Mouse (Mus musculus): Measurements from ENCODE around the gene Abcg2.
A peak's percentile ranks its signal among the peaks of the same experiment; 100 is the strongest.
"Not testable (repeated sequence)": the region's sequence is repeated elsewhere in the genome, so short reads cannot be mapped to it uniquely, and the experiment has no call there.

The Abcg2 gene

DNA sequence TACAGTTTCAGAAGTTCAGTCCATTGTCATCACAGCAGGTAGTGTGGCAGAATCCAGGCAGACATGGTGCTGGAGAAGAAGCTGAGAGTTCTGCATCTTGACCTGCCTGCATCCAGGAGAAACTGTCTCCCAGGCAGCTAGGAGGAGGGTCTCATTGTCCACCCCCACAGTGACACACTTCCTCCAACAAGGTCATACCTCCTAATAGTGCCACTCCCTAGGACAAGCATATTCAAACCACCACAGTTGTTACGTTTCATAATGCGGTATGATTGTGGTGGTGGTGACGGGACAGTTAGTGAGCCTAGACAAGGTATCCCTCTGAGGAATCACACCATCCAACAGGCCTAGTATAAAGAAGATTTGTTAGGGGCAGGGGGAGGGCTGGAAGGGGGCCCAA lies at the start of gene Abcg2:
Gene Abcg2, plus strand, starts transcription at position 301 of the 400 bp plus-strand sequence.
- DNase-seq (ENCODE audit: low spot score): not testable (repeated sequence)

DNA sequence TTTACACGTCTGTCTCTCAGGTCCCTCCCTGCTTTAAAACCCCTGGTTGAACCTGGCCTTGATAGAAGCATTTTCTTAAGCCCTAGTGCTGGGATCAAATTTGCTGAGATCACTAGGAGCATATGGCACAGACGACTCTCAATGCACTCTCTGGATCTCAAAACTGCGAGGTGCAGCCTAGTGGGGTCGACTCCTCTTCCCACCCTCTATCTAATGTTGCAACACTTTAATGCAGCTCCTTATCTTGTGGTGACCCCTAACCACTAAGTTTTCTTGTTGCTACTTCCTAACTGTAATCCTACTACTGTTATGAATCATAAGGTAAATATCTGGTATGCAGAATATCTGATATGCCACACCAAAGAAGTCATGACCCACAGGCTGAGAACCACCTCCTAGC lies 44.1 kb upstream of the Abcg2 start:
- DNase-seq (ENCODE audit: low spot score): not testable (repeated sequence)

DNA sequence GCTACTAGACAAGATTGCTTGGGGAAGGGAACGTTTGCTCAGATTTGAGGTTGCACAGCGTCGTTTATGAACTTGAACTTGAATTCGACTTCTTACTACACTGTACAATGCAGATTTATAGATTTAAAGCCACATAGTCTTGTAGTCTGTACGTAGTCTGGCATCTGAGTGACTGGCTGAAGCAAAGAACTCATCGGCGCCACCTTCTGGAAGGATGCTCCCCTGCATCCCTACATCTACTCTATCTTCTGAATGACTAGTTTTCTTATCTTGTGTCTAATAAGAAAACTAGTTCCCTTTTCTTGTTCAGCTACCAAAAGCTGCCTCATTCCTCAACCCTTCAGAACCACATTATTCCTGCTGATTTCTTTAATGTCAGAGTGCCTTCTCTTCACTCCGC lies 41.5 kb upstream of the Abcg2 start:
- peak; percentile 44 for DNase-seq (ENCODE audit: low spot score)

DNA sequence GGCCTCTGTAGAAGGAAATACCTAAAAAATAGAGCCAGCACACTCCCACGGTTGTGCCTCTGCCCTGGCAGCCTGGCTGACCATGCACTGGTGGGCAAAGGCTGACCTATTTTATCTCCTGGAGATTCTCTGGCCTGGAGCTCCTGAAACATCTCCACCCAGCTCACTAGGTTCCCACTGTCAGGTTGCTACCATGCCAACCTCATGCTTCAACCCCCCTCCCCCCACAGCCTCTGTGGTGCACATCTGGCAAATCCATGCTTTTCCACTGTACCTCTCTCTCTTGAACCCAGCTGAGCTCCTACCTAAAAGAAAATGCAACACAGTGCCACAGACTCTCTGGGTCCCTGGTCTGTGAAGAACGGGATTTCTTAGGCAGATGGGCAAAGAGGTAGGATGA lies 39.4 kb upstream of the Abcg2 start:
- peak; percentile 15 for DNase-seq (ENCODE audit: low spot score)

DNA sequence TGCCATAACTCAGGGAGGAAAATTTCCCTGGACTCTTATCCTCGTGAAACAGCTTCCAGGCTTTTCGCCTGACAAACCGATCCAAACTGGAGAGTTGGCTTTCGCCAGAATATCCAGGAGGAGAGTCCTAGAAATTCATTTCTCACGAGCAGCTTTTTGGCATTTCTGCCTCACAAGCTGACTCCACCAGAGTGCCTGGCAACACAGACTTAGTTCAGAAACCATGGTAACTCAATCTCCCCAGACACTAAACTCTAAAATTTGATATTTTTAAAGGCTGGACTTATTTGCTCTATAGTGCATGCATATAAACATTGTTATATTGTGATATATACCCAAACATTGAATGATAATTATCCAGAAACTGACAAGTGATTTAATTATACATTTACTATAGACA lies 38.3 kb upstream of the Abcg2 start:
- DNase-seq (ENCODE audit: low spot score): not testable (repeated sequence)

DNA sequence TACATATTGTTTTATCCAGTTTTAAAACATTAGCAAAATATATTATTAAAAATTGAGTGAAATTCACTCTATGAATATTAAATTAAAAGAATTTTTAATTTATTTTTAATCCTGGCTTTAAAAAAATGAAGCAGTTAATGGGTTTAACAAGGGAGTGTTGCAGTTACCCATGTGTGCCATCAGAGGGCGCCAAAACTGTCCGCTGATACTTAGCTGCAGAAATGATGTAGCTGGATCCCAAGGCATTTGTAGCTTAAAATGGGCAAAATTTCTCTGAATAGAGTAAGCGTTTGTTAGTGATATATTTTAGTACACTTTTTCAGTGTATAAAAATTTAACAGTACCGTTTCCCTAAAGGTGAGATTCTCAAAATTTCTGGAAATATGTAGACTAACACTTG lies 37.5 kb upstream of the Abcg2 start:
- DNase-seq (ENCODE audit: low spot score): peak; percentile 79

DNA sequence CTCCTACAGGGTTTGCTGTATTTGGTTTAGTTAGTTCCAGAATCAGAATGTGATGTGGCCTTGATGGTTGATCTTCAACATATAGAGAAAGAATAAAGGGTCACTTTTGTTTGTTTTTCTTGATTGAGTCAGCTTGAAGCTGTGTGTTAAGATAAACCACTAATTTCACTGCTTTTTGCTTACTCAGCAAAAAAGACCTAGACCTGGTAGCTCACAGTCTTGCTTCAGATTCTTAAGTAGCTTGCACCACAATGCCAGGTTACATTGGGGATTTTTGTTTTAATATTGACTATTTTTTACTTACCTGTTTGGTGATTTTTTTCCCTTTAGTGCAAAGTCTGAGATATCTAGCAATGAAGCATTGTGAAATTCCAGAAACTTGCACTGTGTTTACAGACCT lies 30.5 kb upstream of the Abcg2 start:
- DNase-seq (ENCODE audit: low spot score): not testable (repeated sequence)

DNA sequence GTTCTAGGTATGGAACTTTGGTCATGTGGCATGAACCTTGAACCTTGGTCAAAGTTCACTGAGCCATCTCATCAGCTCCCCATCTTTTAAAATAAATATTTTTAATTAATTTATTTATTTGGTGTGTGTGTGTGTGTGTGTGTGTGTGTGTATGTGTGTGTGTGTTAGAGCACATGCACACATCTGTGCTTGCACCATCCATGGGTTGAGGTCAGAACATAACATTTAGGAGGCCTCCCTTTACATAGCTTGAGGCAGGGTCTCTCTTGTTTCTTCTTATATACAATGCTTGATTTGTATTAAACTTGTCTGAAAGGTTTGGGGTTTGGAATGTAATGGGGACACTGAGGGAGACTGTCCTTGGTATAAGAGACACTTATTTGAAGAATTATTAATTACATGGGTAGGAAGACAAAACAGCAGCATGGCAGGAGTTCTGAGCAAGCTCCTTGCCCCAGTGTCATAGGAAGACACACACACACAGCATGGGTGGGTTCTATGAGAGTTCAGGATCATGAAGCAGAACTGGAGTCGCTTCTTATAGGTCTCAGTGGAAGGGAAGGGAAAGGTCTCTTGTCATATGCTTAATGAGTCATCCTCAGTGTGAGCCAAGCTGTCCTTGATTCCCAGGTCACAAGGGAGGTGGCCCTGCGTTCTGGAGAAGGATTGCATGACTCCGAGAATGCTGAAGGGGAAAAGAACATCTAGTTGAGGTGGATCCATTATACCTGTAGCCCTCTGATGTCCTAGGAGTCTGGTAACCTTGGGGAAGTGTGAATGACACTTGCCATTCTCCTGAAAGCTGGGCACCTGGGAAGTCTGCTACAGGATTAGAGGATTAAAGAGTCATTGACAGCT lies 9.9 kb downstream of the Abcg2 start:
- not testable (repeated sequence) for DNase-seq (ENCODE audit: low spot score)

DNA sequence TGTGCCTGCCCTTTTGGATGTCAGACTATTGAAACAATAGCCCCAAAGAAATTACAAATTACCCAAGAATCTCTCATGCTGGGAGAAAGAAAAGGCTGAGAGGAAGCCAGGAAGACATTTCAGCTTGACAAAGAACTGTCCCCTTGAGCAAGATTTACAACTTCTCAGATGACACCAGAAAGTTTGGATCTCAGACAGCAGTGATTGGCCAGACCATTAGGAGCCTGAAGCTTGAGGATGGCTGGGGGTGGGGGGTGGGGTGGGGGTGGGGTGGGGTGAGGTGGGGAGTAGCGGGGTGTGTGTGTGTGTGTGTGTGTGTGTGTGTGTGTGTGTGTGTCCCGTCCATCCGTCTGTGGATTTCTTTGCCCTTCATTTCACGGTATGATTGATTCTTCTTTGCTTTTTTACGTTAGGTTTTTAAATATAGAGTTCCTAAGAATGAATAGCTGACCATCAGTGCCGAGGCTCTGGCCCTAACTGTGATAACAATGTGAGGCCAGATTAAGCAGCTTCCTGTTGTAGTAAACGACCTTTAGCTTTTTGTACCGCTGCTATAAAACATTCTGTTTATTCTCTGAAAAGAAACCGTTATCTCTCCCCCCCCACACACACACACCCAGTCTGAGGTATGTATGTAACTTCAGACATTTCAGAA lies 11.4 kb downstream of the Abcg2 start:
- peak; percentile 58 for DNase-seq (ENCODE audit: low spot score)

DNA sequence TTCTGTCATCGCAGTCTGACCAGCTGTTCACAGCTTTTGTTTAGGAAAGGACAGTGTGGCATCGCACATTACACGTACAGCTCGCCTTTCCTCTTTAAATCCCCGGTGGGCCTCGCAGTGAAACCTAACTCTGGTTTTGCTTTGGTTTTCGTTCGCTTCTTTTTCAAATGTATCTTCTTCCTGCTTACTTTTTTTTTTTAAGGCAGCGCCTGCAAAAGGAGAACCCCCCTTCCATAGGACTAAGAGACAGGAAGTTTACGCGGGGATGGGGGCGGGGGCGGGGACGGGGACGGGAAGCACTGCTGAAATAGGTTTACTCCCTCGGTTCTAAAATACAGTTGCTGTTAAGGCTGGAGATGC lies 12.0 kb downstream of the Abcg2 start:
- DNase-seq (ENCODE audit: low spot score): peak; percentile 78

DNA sequence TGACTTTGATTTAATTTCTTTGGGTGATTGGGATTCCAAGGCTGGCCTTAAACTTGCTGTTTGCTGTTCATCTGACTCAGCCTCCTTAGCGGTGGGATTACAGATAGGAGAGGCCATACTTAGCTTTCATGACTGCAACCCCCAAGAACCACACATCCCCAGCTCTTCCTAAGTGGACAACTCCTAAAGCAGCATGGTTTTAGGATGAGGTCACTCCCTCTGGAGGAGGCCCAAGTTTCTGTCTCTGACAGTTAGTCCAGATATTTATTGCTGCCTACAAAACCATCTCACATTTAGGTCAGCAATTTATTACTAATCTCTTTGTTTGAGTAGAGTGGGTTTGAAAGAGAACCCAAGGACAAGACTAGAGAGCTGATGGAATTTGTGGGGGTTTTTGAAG lies 17.8 kb downstream of the Abcg2 start:
- not testable (repeated sequence) for DNase-seq (ENCODE audit: low spot score)

DNA sequence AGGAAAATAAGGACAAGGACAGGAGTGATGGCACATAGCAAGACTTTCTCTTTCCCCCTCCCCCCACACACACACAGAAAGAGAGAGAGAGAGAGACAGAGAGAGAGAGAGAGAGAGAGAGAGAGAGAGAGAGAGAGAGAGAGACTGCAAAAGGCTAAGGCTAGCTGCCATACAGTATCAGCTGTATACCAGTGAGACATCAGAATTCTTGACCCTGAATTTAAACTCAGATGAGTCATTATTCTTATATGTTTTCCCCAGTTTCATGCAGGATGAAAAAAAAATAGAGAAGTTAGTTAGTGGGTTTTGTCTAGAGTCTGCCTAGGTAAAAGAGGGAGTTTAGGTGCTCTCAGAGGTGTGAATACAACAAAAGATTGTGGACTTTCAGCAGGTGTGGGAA lies 18.7 kb downstream of the Abcg2 start:
- not testable (repeated sequence) for DNase-seq (ENCODE audit: low spot score)

DNA sequence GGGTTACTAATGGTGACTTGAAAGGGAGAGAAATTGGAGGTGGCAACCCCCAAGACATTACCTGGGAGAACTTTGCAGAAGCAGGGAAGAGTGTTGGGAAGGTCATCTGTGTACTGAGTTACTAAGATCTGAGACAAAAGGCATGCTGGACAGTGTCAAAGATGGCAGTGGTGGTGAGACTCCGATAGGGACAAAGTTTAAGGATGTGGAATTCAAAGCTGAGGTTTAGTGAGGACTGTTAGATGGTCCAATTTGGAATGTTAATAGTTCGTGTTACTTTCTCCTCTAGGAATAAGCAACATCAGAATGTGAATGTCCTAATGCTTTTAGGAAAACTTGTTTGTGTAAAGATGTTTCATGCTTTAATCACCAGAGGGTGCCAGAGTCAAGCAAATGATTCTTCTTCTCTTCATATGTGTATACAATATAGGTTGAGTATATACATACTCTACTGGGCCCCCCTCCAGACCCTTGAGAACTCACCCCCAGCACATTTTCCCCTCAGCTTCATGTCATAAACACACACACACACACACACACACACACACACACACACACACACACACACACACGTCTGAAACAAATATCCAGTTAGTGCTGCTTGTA lies 19.3 kb downstream of the Abcg2 start:
- peak; percentile 53 for DNase-seq (ENCODE audit: low spot score)

DNA sequence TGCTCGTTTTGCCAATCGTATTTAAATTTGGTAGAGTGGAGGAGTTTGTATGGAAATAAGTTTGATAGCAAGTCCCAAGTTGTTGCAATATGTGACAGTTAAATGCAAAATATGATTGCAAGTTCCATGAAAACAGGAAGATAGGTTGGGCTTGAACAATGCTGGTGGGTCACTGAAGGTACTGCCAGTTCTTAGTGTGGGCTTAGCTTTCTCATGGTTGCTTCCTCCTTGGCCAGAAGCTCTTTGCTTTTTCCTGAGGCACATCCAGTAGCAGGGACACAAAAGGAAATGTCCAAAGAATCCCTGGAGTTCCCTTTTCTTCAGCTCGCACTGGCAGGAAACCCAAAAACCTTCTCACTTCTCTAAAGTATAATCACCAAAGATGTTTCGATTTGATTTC lies 22.3 kb downstream of the Abcg2 start:
- DNase-seq (ENCODE audit: low spot score): no peak

DNA sequence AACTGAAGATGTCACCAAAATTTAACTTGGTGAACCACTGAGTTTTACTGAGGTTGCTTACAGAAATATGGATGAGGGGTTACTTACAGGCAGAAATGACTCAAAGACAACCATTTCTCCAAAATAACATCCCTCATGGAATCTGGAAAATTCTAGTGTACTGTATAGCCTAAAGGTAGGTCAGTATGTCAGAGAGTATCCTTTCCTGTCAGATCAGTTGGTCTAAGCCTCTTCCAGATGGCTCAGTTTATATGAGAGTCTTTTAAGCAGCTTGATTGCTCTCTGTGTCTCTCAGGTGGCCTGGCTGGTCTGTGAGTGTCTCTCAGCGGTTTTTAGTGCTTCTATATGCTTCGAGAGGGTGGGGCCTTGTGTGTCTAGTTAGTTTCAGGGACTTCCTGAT lies 24.1 kb downstream of the Abcg2 start:
- no peak for DNase-seq (ENCODE audit: low spot score)

DNA sequence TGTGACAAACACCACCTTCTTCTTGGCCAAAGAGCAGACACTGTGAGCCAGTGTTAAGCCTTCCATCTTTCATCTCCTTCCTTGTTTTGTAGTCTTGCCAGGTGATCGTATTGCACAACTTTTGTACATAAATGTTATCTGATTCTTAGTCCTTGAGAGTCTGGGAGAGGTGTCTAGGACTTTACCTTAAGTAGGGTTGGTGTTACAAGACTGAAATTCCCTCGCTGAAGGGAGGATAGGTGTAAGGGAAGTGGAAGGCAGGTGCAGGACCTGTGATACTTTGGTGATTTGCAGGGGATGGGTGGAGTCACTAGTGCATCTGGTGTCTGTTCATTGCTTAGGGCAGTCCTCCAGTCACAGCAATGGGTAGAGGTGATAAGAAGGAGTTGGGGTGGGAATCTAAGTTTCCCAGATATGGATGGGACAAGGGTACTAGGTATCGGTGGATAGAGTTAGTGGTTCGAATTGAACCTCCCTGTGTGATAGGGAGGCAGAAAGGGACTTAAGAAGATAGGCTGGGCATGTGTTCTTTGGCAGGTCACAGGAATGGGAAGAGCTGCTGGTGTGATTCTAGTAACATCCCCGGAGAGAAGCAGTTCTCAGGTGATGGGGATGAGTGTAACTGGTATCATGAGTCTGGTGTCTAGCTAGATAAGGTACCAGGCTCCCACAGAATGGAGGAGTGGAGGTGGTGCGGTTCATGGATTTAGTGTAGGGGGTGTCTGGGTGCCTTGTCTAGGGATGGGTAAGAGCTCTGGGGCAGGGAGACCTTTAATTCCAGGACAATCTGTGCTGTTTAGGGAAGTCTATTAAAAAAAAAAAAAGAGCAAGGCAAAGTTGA lies 25.8 kb downstream of the Abcg2 start:
- no peak for DNase-seq (ENCODE audit: low spot score)

DNA sequence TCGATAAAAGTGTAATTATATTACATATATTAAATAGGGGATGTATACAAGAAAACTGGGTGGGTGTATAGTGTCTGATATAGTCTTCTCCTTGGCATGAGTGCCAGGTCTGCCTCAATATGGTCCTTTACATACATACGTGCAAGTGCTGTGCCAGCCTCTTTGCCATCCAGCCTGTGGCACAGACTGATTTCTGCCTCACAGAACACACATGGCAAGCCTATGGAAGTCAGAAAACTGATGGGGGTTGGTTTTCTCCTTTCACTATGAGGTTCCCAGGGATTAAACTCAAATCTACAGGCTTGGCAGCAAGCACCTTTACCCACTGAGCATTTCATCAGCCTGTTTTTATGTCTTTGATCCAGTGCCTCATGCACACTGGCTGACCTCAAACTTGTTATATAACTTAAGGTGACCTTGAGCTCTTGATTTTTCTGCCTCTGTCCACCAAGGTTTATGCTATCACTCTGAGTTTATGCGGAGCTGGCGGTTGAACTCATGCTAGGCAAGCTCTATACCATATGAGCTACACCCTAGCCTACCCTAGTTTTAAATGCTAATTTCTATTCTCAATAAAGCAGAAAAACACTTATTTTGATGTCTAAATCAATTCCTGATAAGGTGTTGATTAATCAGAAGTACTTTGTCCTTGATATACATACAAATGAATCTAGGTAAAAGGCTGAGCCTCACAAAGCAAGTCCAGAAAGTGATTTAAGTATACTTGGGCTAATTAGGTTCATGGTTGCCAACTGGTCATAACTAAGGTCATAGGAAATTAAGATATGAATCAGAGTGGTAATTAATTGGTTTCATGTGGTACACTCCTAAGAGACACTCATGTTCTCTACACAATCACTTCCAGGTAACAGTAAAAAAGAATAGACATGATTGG lies 26.7 kb downstream of the Abcg2 start:
- DNase-seq (ENCODE audit: low spot score): no peak

DNA sequence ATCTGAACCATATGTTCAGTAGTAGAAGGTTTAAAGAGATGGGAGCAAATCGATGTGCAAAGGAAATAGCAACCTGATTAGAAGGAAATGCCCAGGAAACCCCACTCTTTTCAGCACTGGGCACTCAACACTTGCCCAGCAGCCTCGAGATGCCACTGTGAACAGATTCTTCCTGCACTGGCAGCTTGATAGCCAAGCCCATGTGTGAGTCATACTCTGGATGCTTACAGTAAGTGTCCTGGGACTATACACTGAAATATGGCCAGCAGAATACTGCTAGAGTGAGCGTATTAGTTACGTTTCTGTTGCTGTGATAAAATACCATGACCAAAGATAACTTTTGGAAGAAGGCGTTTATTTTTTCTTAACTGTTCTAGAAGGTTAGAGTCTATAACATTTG lies 39.8 kb downstream of the Abcg2 start:
- no peak for DNase-seq (ENCODE audit: low spot score)

DNA sequence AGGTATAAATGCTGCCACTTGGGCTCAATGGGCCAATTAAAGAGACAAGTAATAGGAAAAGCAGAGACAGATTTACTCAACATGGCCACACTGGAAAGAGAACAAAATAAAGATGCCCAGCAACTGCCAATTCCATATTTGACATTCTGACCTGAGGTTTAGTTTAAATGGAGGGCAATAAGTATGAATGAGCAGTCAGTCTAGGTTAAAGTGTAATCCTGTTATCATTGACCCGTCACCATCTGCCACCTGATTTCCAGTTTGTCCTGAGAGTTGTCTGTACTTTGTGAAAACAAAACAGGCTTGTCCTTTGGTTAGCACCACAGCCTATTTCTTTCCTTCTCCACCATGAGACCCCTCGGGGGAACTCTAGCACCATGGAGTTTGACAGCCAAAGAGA lies 44.9 kb downstream of the Abcg2 start:
- DNase-seq (ENCODE audit: low spot score): no peak

DNA sequence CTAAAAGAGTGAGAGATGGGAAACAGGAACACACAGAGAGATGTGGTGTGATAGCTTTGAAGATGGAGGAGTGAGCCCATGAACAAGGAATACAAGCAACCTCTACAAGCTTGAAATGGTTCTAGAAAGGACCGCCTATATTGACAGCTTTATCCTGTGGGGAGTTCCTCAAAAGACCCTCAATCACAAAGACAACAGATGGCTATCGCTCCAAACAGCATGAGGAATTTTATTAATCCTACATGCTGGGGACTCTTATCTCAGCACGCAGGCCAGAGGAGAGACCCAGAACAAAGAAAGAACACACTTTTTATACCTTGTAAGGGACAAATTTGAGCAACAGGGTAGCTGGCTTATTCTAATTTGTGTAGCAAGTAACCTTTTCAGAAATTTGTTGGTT lies 48.1 kb downstream of the Abcg2 start:
- no peak for DNase-seq (ENCODE audit: low spot score)

DNA sequence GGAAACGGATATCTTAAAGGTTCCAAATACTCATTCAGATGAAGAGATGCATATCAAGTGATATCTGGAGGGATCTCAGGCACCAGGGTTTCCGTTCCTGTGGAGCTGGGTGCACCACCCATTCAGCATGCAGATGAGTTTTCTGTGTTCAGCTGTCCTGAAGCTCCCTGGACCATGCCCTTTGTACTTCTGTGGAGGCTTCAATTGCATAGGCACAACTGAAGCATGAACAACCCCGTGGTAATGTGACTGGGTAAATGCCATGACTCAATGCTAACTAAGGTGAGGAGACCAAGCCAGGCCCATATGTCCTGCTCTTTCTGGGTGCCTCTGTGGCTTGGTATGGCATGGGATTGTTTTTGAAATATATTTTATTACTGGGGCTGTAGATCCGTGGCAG lies 49.4 kb downstream of the Abcg2 start:
- DNase-seq (ENCODE audit: low spot score): no peak
